Mouse (Mus musculus): ENCODE results near the gene Zmym3. TPM values are rescaled to one million over a fixed set of nuclear protein-coding genes. Genes with fewer than 3 reads are reported as not detected.

Gene Zmym3
- polyA plus RNA-seq, 1 experiment = 38.0 TPM

- no peak for TF ChIP-seq GATA1 (IDR thresholded peaks at IDR 0.05; ENCODE audit: low read length)
These were observed 36.1 kb downstream of the Zmym3 start for GRCm38 (mm10) chrX:101384439-101385137.

GRCm38 (mm10) chrX:101383455-101383854 lies 37.2 kb downstream of the Zmym3 start:
- TF ChIP-seq GATA1 (IDR thresholded peaks at IDR 0.05; ENCODE audit: low read length) = no peak

GRCm38 (mm10) chrX:101379744-101380143 lies 40.9 kb downstream of the Zmym3 start:
- TF ChIP-seq GATA1 (IDR thresholded peaks at IDR 0.05; ENCODE audit: low read length) = no peak

- TF ChIP-seq GATA1 (IDR thresholded peaks at IDR 0.05; ENCODE audit: low read length) = no peak
These were observed 43.6 kb downstream of the Zmym3 start for GRCm38 (mm10) chrX:101377076-101377475.

GRCm38 (mm10) chrX:101376190-101376968 lies 44.3 kb downstream of the Zmym3 start, which contains the start of gene Gjb1:
Gene Gjb1, plus strand, starts transcription at chrX:101376378.
- TF ChIP-seq GATA1 (IDR thresholded peaks at IDR 0.05; ENCODE audit: low read length) = no peak

- no peak for TF ChIP-seq GATA1 (IDR thresholded peaks at IDR 0.05; ENCODE audit: low read length)
These were observed 47.7 kb downstream of the Zmym3 start for GRCm38 (mm10) chrX:101372946-101373345.

GRCm38 (mm10) chrX:101370573-101370972 lies 50.1 kb downstream of the Zmym3 start:
- no peak for TF ChIP-seq GATA1 (IDR thresholded peaks at IDR 0.05; ENCODE audit: low read length)

GRCm38 (mm10) chrX:101369001-101369400 lies 51.6 kb downstream of the Zmym3 start:
- no peak for TF ChIP-seq GATA1 (IDR thresholded peaks at IDR 0.05; ENCODE audit: low read length)

Other genes with a start within 250 kb of the Zmym3 start
- 29.4 and 33.6 TPM in 2 replicates for gene Snx12, start 198.3 kb downstream of the Zmym3 start, polyA plus RNA-seq (2012)
- gene Foxo4, start 166.3 kb downstream of the Zmym3 start, polyA plus RNA-seq (2012) = 50.8 and 58.2 TPM in 2 replicates
- not detected in 2 replicates for gene Gm614, start 156.9 kb downstream of the Zmym3 start, polyA plus RNA-seq (2012)
- gene Il2rg, start 152.6 kb downstream of the Zmym3 start, polyA plus RNA-seq (2012) = 22.6 and 24.4 TPM in 2 replicates
- gene Gm20489, start 151.8 kb downstream of the Zmym3 start, polyA plus RNA-seq (2012) = not detected in 2 replicates
- 37.1 and 81.7 TPM in 2 replicates for gene Med12, start 146.8 kb downstream of the Zmym3 start, polyA plus RNA-seq (2012)
- gene Nlgn3, start 121.7 kb downstream of the Zmym3 start, polyA plus RNA-seq (2012) = 0.09 TPM in 1 of 2 replicates, not detected in the other
- not detected in 2 replicates for gene Gjb1, start 44.5 kb downstream of the Zmym3 start, polyA plus RNA-seq (2012)
- 33.9 and 78.3 TPM in 2 replicates for gene Nono, start 8.5 kb upstream of the Zmym3 start, polyA plus RNA-seq (2012)
- 0.14 TPM in 1 of 2 replicates, not detected in the other for gene Itgb1bp2, start 28.2 kb upstream of the Zmym3 start, polyA plus RNA-seq (2012)
- 3.5 and 4.0 TPM in 2 replicates for gene Taf1, start 111.9 kb upstream of the Zmym3 start, polyA plus RNA-seq (2012)
- 1.8 and 3.2 TPM in 2 replicates for gene Ogt, start 219.2 kb upstream of the Zmym3 start, polyA plus RNA-seq (2012)